Mouse (Mus musculus) spleen, adult 2 months (tissue): Measurements from ENCODE around the gene Cdca7. TPM values are rescaled to one million over a fixed set of nuclear protein-coding genes. Genes with fewer than 3 reads are reported as not detected.
A peak's percentile ranks its signal among the peaks of the same experiment; 100 is the strongest.

Experiments
- DNase-seq, 2 experiments: peaks; one replicate each; pipeline versions ENCODE4 v3.0.0 to v3.0.0-alpha.2; 2012 to 2021; ENCODE audit warnings: low spot score in 2 of 2, low read depth in 1 of 2
- H3K27ac ChIP-seq: fragments of 200-500 bp; 2 replicates; pipeline ENCODE4 v1.5.1; 2012; ENCODE audit warnings: low read length, inconsistent platforms; ENCODE audit not compliant: insufficient read depth
- H3K27me3 ChIP-seq: fragments of 200-500 bp; 2 replicates; pipeline ENCODE4 v1.6.1; 2012; ENCODE audit warnings: mild to moderate bottlenecking, moderate library complexity, low read length, inconsistent platforms; ENCODE audit not compliant: control insufficient read depth, insufficient read depth
- H3K36me3 ChIP-seq: fragments of 200-500 bp; 2 replicates; pipeline ENCODE4 v1.6.1; 2012; ENCODE audit warnings: mild to moderate bottlenecking, low read length, inconsistent platforms; ENCODE audit not compliant: control insufficient read depth, insufficient read depth
- H3K4me1 ChIP-seq: fragments of 200-500 bp; 2 replicates; pipeline ENCODE4 v1.6.1; 2011; ENCODE audit warnings: inconsistent platforms; ENCODE audit not compliant: control insufficient read depth, insufficient read depth, insufficient read length
- H3K4me3 ChIP-seq: fragments of 200-500 bp; 2 replicates; pipeline ENCODE4 v1.5.1; 2011; ENCODE audit warnings: mild to moderate bottlenecking, inconsistent platforms; ENCODE audit not compliant: insufficient read depth, insufficient read length; ENCODE audit errors: extremely low read depth
- CTCF ChIP-seq: fragments of 200-500 bp; IDR thresholded peaks from 2 replicates; pipeline ENCODE4 v1.5.1; 2011; ENCODE audit warnings: mild to moderate bottlenecking, inconsistent platforms; ENCODE audit not compliant: insufficient read depth, insufficient read length, insufficient replicate concordance; ENCODE audit errors: extremely low read depth
- POLR2A ChIP-seq: fragments of 200-500 bp; IDR thresholded peaks from 2 replicates; pipeline ENCODE4 v1.6.1; 2011; ENCODE audit warnings: low read depth, low read length, inconsistent platforms
- WGBS: fragments of 180-500 bp; shearing (Covaris S2); methylation state at CpG from one replicate; pipeline ENCODE4 v1.1.7; 2018; 5-methylcytosine and 5-hydroxymethylcytosine counted together
- polyA plus RNA-seq: library from polyadenylated mRNA; depleted of rRNA; stranded (reverse); fragments of >200 nt; gene quantifications from 2 replicates; pipeline ENCODE4 v1.2.3, GENCODE M21; 2012; rRNA removed

The Cdca7 gene
- 13.2 and 13.7 TPM in 2 replicates for polyA plus RNA-seq

GRCm38 (mm10) chr2:72475797-72476485, at the start of gene Cdca7:
TSS of gene Cdca7 (plus strand) at chr2:72476159.
- peaks cover 5% of the 10 kb centered on the region; the same call in 1 of the 2 replicates for H3K4me1 ChIP-seq
- DNase-seq = peak; percentile 37 to 66
- peaks cover 5% of the 10 kb centered on the region; the same call in 1 of the 2 replicates for H3K36me3 ChIP-seq
- no peak for TF ChIP-seq POLR2A
- TF ChIP-seq CTCF = no peak
- H3K4me3 ChIP-seq = peak within 1 kb of the TSS; percentile 84
- H3K27me3 ChIP-seq = no peaks in the 10 kb centered on the region
- under 1% methylated on average over 58 of the region's 58 CpGs for WGBS
- H3K27ac ChIP-seq = peak within 1 kb of the TSS; percentile 69

GRCm38 (mm10) chr2:72426776-72427175, 49.2 kb upstream of the Cdca7 start:
- TF ChIP-seq POLR2A (no peak), CTCF (no peak)
- no peak for DNase-seq
- WGBS = 92% methylated on average over 8 of the region's 8 CpGs
- Histone ChIP-seq H3K36me3 (peaks cover 2% of the 10 kb centered on the region; the same call in 1 of the 2 replicates), H3K4me3 (no peak overlapping the region), H3K27ac (no peak overlapping the region), H3K27me3 (no peaks in the 10 kb centered on the region), H3K4me1 (no peaks in the 10 kb centered on the region)

- 97% methylated on average over 11 of the region's 11 CpGs for WGBS
- DNase-seq = no peak
- Histone ChIP-seq H3K27ac (no peak overlapping the region), H3K27me3 (no peaks in the 10 kb centered on the region), H3K4me1 (no peaks in the 10 kb centered on the region), H3K36me3 (peaks cover 2% of the 10 kb centered on the region; the same call in 1 of the 2 replicates), H3K4me3 (no peak overlapping the region)
- TF ChIP-seq CTCF (no peak), POLR2A (no peak)
Observed at GRCm38 (mm10) chr2:72427288-72427687, 48.7 kb upstream of the Cdca7 start.

GRCm38 (mm10) chr2:72438941-72439533, 36.9 kb upstream of the Cdca7 start:
- WGBS = 94% methylated on average over 8 of the region's 8 CpGs
- Histone ChIP-seq H3K27me3 (no peaks in the 10 kb centered on the region), H3K4me3 (no peak overlapping the region), H3K4me1 (no peaks in the 10 kb centered on the region), H3K36me3 (no peaks in the 10 kb centered on the region; the same call in 1 of the 2 replicates), H3K27ac (no peak overlapping the region)
- TF ChIP-seq POLR2A (no peak), CTCF (no peak)
- no peak for DNase-seq

- H3K4me1 ChIP-seq = no peaks in the 10 kb centered on the region
- TF ChIP-seq CTCF (no peak), POLR2A (no peak)
- H3K4me3 ChIP-seq = no peak overlapping the region
- no peaks in the 10 kb centered on the region; the same call in 1 of the 2 replicates for H3K36me3 ChIP-seq
- no peaks in the 10 kb centered on the region for H3K27me3 ChIP-seq
- DNase-seq = no peak
- WGBS = 94% methylated on average over 9 of the region's 9 CpGs
- H3K27ac ChIP-seq = no peak overlapping the region
Observed at GRCm38 (mm10) chr2:72441010-72441409, 34.9 kb upstream of the Cdca7 start.

- WGBS = 74% methylated on average over 6 of the region's 6 CpGs
- Histone ChIP-seq H3K36me3 (no peaks in the 10 kb centered on the region), H3K27ac (no peak overlapping the region), H3K4me1 (no peaks in the 10 kb centered on the region), H3K27me3 (no peaks in the 10 kb centered on the region), H3K4me3 (no peak overlapping the region)
- TF ChIP-seq POLR2A (no peak), CTCF (no peak)
- DNase-seq = no peak
Observed at GRCm38 (mm10) chr2:72442825-72443224, 33.1 kb upstream of the Cdca7 start.

GRCm38 (mm10) chr2:72443960-72444359, 32.0 kb upstream of the Cdca7 start:
- Histone ChIP-seq H3K4me1 (no peaks in the 10 kb centered on the region), H3K4me3 (no peak overlapping the region), H3K27me3 (no peaks in the 10 kb centered on the region), H3K36me3 (no peaks in the 10 kb centered on the region), H3K27ac (no peak overlapping the region)
- WGBS = 79% methylated on average over 3 of the region's 3 CpGs
- DNase-seq = no peak
- no peak for TF ChIP-seq POLR2A
- TF ChIP-seq CTCF = no peak
